Mouse (Mus musculus): ENCODE measurements around the gene Vmn1r77.
A peak's percentile ranks its signal among the peaks of the same experiment; 100 is the strongest.
"Not testable (repeated sequence)": the region's sequence is repeated elsewhere in the genome, so short reads cannot be mapped to it uniquely, and the experiment has no call there.

The Vmn1r77 gene

DNA sequence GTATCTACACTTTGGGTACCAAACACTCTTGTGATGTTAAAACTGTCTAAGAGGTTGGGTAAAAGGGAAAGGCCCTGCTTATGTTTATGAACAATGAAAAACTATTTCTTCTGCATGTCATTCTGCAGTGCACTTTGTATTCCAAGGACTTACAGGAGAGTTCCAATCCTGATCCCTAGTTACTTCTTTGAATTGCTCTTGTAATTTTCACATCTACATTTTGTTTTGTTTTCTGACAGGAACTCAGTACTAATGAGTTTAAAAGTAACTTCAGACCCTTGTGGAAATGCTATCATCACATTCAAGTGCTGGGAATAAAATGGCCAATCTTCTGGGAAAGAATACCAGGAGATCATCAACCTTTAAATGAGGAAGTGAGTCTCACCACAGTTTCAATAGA is at the start of gene Vmn1r77:
Vmn1r77 (plus strand) TSS at position 301 of the 400 bp plus-strand sequence.
- not testable (repeated sequence) for DNase-seq

DNA sequence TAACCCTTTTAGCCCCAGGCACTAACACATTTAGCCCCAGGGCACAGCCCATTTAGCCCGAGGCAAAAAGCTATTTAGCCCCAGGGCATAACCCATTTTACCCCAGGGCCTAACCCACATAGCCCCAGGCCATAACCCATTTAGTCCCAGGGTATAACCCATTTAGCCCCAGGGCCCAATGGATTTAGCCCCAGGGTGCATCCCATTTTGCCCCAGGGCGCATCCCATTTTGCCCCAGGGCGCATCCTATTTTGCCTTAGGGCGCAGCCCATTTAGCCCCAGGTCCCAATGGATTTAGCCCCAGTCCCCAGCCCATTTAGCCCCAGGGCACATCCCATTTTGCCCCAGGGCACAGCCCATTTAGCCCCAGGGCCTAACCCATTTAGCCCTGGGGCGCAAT is 25.1 kb upstream of the Vmn1r77 start:
- DNase-seq = not testable (repeated sequence)

DNA sequence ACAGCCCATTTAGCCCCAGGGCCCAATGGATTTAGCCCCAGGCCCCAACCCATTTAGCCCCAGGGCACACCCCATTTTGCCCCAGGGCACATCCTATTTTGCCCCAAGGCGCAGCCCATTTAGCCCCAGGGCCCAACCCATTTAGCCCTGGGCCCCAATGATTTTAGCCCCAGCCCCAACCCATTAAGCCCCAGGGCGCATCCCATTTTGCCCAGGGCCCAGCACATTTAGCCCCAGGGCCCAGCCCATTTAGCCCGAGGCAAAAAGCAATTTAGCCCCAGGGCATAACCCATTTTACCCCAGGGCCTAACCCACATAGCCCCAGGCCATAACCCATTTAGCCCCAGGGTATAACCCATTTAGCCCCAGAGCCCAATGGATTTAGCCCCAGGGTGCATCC is 24.2 kb upstream of the Vmn1r77 start:
- not testable (repeated sequence) for DNase-seq

DNA sequence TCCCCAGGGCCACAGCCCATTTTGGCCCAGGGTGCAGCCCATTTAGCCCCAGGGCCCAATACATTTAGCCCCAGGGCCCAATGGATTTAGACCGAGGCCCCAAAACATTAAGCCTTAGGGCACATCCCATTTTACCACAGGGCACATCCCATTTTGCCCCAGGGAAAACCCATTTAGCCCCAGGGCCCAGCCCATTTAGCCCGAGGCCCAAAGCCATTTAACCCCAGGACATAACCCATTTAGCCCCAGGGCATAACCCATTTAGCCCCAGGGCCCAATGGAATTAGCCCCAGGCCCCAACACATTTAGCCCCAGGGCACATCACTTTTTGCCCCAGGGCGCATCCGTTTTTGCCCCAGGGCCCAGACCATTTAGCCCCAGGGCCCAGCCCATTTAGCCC is 23.4 kb upstream of the Vmn1r77 start:
- DNase-seq = peak; percentile 17

DNA sequence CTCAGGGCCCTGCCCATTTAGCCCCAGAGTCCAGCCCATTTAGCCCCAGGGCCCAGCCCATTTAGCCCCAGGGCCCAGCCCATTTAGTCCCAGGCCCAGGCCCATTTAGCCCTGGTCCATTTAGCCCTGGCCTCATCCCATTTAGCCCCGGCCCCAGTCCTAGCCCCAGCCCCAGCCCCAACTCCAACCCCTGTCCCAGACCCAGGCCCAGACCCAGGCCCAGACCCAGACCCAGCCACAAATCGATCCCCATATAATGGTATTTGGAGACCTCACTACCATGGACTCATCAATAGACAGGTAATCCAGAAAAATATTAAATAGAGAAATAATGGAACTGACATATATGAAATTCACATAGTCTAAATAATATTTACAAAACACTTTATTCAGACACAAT is 18.7 kb upstream of the Vmn1r77 start:
- DNase-seq = not testable (repeated sequence)

DNA sequence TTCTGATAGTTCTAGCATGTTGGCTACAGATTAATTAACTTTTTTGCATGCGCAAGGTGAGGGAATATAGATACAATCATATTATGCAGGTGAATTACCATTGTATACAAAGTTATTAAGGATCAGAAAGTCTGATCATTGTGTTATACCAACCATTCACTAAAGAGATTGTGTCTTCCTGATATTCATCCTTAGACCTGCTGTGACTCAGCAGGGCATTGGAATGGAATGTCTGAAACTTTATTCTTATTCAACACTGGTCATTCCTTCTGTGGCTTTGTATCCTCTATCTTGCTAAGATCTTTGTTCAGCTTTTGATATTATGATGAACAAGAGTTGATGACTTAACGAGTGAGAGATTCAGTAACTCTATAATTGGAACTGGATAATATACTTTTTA is 4.1 kb downstream of the Vmn1r77 start:
- DNase-seq = no peak
